Mouse (Mus musculus): ENCODE measurements around the gene Coro2b. TPM values are rescaled to one million over a fixed set of nuclear protein-coding genes. Genes with fewer than 3 reads are reported as not detected.

The Coro2b gene
- total RNA-seq (2014; rRNA removed) (43.3 and 53.2 TPM in 2 replicates), polyA plus RNA-seq (2015; fragmentation: Nextera tagmentation; extraction: Ambion mirVana) (24.7 and 31.6 TPM in 2 replicates)

DNA sequence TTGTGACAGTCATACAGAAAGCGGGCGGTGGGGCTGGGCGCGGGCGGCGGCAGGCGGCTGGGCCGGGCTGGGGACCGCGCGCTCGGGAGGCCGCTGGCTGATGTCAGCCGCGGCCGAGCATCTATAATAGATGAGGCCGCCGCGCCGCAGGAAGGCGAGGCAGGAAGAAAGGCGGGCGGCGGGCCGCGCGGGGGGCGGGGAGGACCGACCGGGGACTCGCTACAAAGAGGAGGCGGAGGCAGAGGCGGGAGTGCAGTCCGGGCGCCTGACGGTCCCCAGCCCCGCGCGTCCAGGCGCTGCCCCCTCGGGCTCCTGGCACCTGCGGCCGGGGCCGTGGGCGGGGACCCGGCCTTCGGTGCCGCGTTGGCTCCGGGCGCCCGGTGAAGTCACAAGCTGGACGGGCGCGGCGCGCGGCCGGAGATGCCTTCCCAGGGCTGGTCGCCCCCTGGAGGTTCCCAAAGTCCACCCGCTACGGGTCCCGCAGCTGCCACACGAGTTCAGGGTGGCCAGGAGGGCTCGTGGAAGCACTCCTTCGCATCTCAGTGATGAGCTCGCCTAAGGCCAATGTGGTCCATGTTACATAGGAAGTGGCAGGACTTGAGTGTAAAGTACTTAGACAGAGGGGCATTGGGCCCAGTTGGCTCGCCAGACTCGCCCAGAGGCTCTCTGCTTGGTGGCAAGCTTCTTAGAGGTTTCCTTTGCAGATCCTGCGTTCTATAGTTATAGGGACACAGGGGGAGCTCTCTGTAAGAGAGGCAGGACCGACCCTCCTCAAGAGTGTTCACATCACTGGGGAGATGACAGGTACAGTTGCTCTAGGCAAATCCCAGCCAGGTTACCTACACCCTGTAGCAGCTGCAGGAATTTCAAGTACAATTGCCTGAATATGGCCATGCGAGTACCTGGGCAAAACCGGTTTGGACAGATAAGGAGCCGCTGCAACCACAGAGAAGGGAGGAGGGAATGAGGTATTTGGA, at the start of gene Coro2b:
Coro2b (minus strand) TSS at position 390 of the 977 bp plus-strand sequence.
- Histone ChIP-seq H3K36me3 (ENCODE audit: insufficient read depth) (no peaks in the 10 kb centered on the region), H3K9me3 (ENCODE audit: low read length) (no peaks in the 10 kb centered on the region), H3K27ac (ENCODE audit: low read depth, low read length) (peak within 1 kb of the TSS; percentile 99), H3K4me2 (ENCODE audit: low read depth) (peak within 1 kb of the TSS; percentile 93), H3K4me1 (ENCODE audit: insufficient read depth) (peaks cover 63% of the 10 kb centered on the region), H3K4me3 (ENCODE audit: low read depth, low read length) (peak within 1 kb of the TSS; percentile 72), H3K9ac (peak within 1 kb of the TSS; percentile 98), H3K27me3 (ENCODE audit: insufficient read depth, low read length) (no peaks in the 10 kb centered on the region)
- peak; percentile 48 for TF ChIP-seq CTCF (IDR thresholded peaks at IDR 0.05; ENCODE audit: low read depth)
- DNase-seq (peak; percentile 83), ATAC-seq (peak; percentile 42)
- WGBS: 1% methylated on average over 63 of the region's 74 CpGs

DNA sequence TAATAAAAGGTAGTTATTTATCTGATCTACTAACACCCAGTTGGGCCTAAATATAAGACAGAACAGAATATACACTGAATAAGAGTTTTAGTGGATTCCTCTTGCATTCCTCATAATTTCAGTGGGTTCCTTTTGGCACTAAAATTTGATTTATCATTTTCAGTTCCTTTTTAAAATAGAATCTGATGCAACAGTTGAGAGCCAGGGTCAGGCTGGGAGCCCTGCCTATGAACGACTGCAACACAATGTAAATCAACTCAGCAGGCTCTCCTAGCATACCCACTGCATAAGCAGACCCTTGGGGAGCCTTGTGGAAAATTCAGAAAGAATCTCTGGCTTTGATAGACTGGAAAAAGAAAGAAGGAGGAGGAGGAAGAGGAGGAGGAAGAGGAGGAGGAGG, 40.7 kb upstream of the Coro2b start:
- Histone ChIP-seq H3K27ac (ENCODE audit: low read depth, low read length) (no peak overlapping the region), H3K4me2 (ENCODE audit: low read depth) (no peak overlapping the region), H3K9me3 (ENCODE audit: low read length) (no peaks in the 10 kb centered on the region), H3K27me3 (ENCODE audit: insufficient read depth, low read length) (no peaks in the 10 kb centered on the region), H3K4me3 (ENCODE audit: low read depth, low read length) (no peak overlapping the region), H3K9ac (no peak overlapping the region), H3K4me1 (ENCODE audit: insufficient read depth) (no peaks in the 10 kb centered on the region), H3K36me3 (ENCODE audit: insufficient read depth) (no peaks in the 10 kb centered on the region)
- no peak for DNase-seq
- TF ChIP-seq CTCF (IDR thresholded peaks at IDR 0.05; ENCODE audit: low read depth): no peak
- ATAC-seq: no peak
- WGBS: 58% methylated on average over 1 of the region's 1 CpGs

DNA sequence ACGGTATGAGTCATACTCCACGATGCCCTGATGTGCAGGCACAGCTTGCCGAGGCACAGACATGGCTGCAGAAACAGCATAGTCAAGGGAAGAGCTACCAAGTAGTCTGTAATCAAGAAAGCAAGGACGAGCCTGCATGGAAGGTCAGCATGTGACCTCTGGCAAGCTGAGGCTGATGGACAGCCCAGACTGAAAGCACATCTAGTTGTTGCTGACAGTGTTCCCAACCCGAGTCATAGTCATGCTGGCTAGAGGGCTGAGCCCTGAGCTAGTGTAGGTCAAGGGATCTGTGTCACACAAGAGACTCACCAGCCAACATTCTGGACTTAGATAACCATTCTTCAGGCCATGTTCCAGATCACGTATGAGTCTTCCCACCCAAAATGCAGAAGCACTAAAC, 32.3 kb upstream of the Coro2b start:
- H3K27me3 ChIP-seq (ENCODE audit: insufficient read depth, low read length): no peaks in the 10 kb centered on the region
- ATAC-seq (no peak), DNase-seq (no peak)
- no peak overlapping the region for H3K4me3 ChIP-seq (ENCODE audit: low read depth, low read length)
- H3K4me1 ChIP-seq (ENCODE audit: insufficient read depth): no peaks in the 10 kb centered on the region
- WGBS: 86% methylated on average over 6 of the region's 6 CpGs
- TF ChIP-seq CTCF (IDR thresholded peaks at IDR 0.05; ENCODE audit: low read depth): no peak
- H3K36me3 ChIP-seq (ENCODE audit: insufficient read depth): no peaks in the 10 kb centered on the region
- H3K9me3 ChIP-seq (ENCODE audit: low read length): no peaks in the 10 kb centered on the region
- H3K9ac ChIP-seq: no peak overlapping the region
- H3K4me2 ChIP-seq (ENCODE audit: low read depth): no peak overlapping the region
- no peak overlapping the region for H3K27ac ChIP-seq (ENCODE audit: low read depth, low read length)

DNA sequence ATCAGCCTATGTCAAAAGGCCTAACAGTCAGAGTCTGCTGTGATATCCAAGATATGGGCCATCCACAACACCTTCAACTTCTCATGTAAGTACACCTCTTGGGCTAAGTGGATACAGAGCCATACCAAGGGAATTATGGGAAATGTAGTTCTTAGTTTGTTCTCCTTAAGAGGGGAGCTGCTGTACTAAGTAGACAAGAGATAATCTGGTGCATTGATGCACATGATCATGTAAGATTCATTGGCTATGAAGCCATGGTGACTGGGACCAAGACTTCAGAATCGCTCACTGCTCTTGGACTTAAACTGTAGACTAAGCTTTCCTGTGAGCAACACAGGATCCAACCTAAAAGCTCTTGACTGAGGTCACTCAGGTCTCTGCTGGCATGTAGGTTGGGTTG, 31.0 kb upstream of the Coro2b start:
- H3K27me3 ChIP-seq (ENCODE audit: insufficient read depth, low read length): no peaks in the 10 kb centered on the region
- 94% methylated on average over 1 of the region's 1 CpGs for WGBS
- ATAC-seq: no peak

DNA sequence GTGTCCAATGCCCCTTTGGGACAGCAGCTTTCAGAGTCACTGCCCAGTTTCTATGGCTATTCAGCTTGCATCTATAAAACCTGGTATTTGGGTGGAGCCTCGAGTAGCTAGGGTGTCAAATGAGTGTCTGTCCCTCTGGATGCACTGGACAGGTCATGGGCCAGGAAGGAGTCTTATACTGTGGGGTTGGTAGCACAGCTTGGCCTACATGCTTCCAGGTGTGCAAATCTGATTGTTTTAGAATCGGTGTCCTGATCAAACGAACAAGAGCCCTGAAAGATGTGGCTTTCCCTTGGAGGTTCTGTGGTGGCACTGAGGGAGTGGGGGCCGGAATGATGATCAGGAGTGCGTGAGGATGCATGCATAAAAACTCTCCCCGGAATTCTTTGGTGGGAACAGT, 25.4 kb upstream of the Coro2b start:
- no peak for TF ChIP-seq CTCF (IDR thresholded peaks at IDR 0.05; ENCODE audit: low read depth)
- H3K9me3 ChIP-seq (ENCODE audit: low read length): no peaks in the 10 kb centered on the region
- H3K4me3 ChIP-seq (ENCODE audit: low read depth, low read length): no peak overlapping the region
- DNase-seq: no peak
- H3K27me3 ChIP-seq (ENCODE audit: insufficient read depth, low read length): no peaks in the 10 kb centered on the region
- H3K9ac ChIP-seq: no peak overlapping the region
- WGBS: 92% methylated on average over 6 of the region's 6 CpGs
- no peak overlapping the region for H3K27ac ChIP-seq (ENCODE audit: low read depth, low read length)
- H3K36me3 ChIP-seq (ENCODE audit: insufficient read depth): no peaks in the 10 kb centered on the region
- no peak overlapping the region for H3K4me2 ChIP-seq (ENCODE audit: low read depth)
- ATAC-seq: no peak
- no peaks in the 10 kb centered on the region for H3K4me1 ChIP-seq (ENCODE audit: insufficient read depth)

More for the DNA sequence above, 31.0 kb upstream of the Coro2b start:
- DNase-seq: no peak
- H3K9me3 ChIP-seq (ENCODE audit: low read length): no peaks in the 10 kb centered on the region
- no peak for TF ChIP-seq CTCF (IDR thresholded peaks at IDR 0.05; ENCODE audit: low read depth)
- H3K27ac ChIP-seq (ENCODE audit: low read depth, low read length): no peak overlapping the region
- no peak overlapping the region for H3K9ac ChIP-seq
- no peak overlapping the region for H3K4me3 ChIP-seq (ENCODE audit: low read depth, low read length)
- H3K36me3 ChIP-seq (ENCODE audit: insufficient read depth): no peaks in the 10 kb centered on the region
- H3K4me1 ChIP-seq (ENCODE audit: insufficient read depth): no peaks in the 10 kb centered on the region
- no peak overlapping the region for H3K4me2 ChIP-seq (ENCODE audit: low read depth)

- DNase-seq (no peak), ATAC-seq (no peak)
- Histone ChIP-seq H3K36me3 (ENCODE audit: insufficient read depth) (no peaks in the 10 kb centered on the region), H3K4me1 (ENCODE audit: insufficient read depth) (no peaks in the 10 kb centered on the region), H3K4me3 (ENCODE audit: low read depth, low read length) (no peak overlapping the region), H3K27me3 (ENCODE audit: insufficient read depth, low read length) (no peaks in the 10 kb centered on the region), H3K9me3 (ENCODE audit: low read length) (no peaks in the 10 kb centered on the region), H3K4me2 (ENCODE audit: low read depth) (no peak overlapping the region), H3K9ac (no peak overlapping the region), H3K27ac (ENCODE audit: low read depth, low read length) (no peak overlapping the region)
- WGBS: 92% methylated on average over 4 of the region's 4 CpGs
- no peak for TF ChIP-seq CTCF (IDR thresholded peaks at IDR 0.05; ENCODE audit: low read depth)
Observed at GRCm38 (mm10) chr9:62560432-62560831, 23.6 kb upstream of the Coro2b start.

DNA sequence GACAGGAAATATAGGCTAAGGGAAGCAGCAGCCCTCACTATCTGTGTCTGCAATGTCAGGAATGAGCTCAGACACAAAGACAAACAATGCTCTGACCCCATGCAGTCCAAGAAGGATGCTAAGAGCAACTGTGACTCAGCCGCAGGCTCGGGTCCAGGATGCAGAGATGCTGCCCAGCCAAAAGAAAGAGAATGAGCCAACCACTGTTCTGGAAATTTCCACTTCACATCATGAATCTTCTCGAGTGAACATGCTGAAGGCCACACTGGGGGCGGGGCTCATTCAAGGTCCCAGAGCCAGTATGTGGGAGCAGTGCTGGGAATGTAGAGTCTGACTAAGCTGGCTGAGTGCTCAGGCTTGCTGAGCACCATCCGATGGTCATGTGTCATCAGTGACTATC, 23.2 kb upstream of the Coro2b start:
- H3K4me2 ChIP-seq (ENCODE audit: low read depth): no peak overlapping the region
- ATAC-seq (no peak), DNase-seq (no peak)
- no peaks in the 10 kb centered on the region for H3K27me3 ChIP-seq (ENCODE audit: insufficient read depth, low read length)
- no peak overlapping the region for H3K27ac ChIP-seq (ENCODE audit: low read depth, low read length)
- H3K36me3 ChIP-seq (ENCODE audit: insufficient read depth): no peaks in the 10 kb centered on the region
- H3K9me3 ChIP-seq (ENCODE audit: low read length): no peaks in the 10 kb centered on the region
- peaks cover 3% of the 10 kb centered on the region for H3K4me1 ChIP-seq (ENCODE audit: insufficient read depth)
- H3K4me3 ChIP-seq (ENCODE audit: low read depth, low read length): no peak overlapping the region
- H3K9ac ChIP-seq: no peak overlapping the region
- 66% methylated on average over 5 of the region's 5 CpGs for WGBS
- no peak for TF ChIP-seq CTCF (IDR thresholded peaks at IDR 0.05; ENCODE audit: low read depth)

All from forebrain, postnatal 0 days (tissue).